Mouse (Mus musculus) forebrain, postnatal 0 days (tissue): Measurements from ENCODE around the gene H2al1d. TPM values are rescaled to one million over a fixed set of nuclear protein-coding genes. Genes with fewer than 3 reads are reported as not detected.
"Not testable (repeated sequence)": the region's sequence is repeated elsewhere in the genome, so short reads cannot be mapped to it uniquely, and the experiment has no call there.

Source experiments
- ATAC-seq: fragments of 200-750 bp; cut with Nextera tagmentation; 2 replicates; pipeline ENCODE4 v1.8.0; 2017; ENCODE audit warnings: mild to moderate bottlenecking, moderate library complexity
- DNase-seq: peaks from one replicate; pipeline ENCODE4 v3.0.0-alpha.2; 2015
- H3K27ac ChIP-seq: fragments of 300-500 bp; sonication (generic); 2 replicates; pipeline ENCODE4 v1.5.1; 2014; ENCODE audit warnings: low read depth, mild to moderate bottlenecking, antibody characterized with exemption, low read length, moderate library complexity, mixed read lengths
- H3K27me3 ChIP-seq: fragments of 300-500 bp; sonication (generic); 2 replicates; pipeline ENCODE4 v1.6.1; 2014; ENCODE audit warnings: mild to moderate bottlenecking, low read length, mixed read lengths; ENCODE audit not compliant: insufficient read depth
- H3K36me3 ChIP-seq: fragments of 300-500 bp; sonication (generic); 2 replicates; pipeline ENCODE4 v1.6.1; 2014; ENCODE audit warnings: mild to moderate bottlenecking, moderate library complexity; ENCODE audit not compliant: insufficient read depth
- H3K4me1 ChIP-seq: fragments of 300-500 bp; sonication (generic); 2 replicates; pipeline ENCODE4 v1.6.1; 2014; ENCODE audit warnings: antibody characterized with exemption; ENCODE audit not compliant: insufficient read depth
- H3K4me2 ChIP-seq: fragments of 300-500 bp; sonication (generic); 2 replicates; pipeline ENCODE4 v1.6.1; 2014; ENCODE audit warnings: low read depth, mild to moderate bottlenecking, moderate library complexity
- H3K4me3 ChIP-seq: fragments of 300-500 bp; sonication (generic); 2 replicates; pipeline ENCODE4 v1.5.1; 2014; ENCODE audit warnings: low read depth, low read length, mixed read lengths
- H3K9ac ChIP-seq: fragments of 300-500 bp; sonication (generic); 2 replicates; pipeline ENCODE4 v1.6.1; 2014; ENCODE audit warnings: mild to moderate bottlenecking
- H3K9me3 ChIP-seq: fragments of 300-500 bp; sonication (generic); 2 replicates; pipeline ENCODE4 v1.6.1; 2016; ENCODE audit warnings: low read length
- CTCF ChIP-seq: sonication (generic); IDR thresholded peaks from 2 replicates; pipeline ENCODE4 v1.5.1; 2016; ENCODE audit warnings: antibody characterized with exemption, control low read depth, low read depth
- WGBS: fragments of 180-500 bp; shearing (Covaris S2); extraction: QIAGEN DNeasy Blood & Tissue Kit; methylation state at CpG from one replicate; pipeline ENCODE4 v1.1.7; 2014; 5-methylcytosine and 5-hydroxymethylcytosine counted together
- polyA plus RNA-seq: library from polyadenylated mRNA; unstranded; fragments of >200 nt; fragmentation: Nextera tagmentation; extraction: Ambion mirVana; gene quantifications from 2 replicates; pipeline ENCODE4 v1.2.1, GENCODE M21; 2015
- total RNA-seq: library from RNA; depleted of rRNA; stranded (reverse); fragments of >200 nt; gene quantifications from 2 replicates; pipeline ENCODE4 v1.2.3, GENCODE M21; 2014

The H2al1d gene
- total and polyA plus RNA-seq, 2 experiments from 2014 or later = not detected

DNA sequence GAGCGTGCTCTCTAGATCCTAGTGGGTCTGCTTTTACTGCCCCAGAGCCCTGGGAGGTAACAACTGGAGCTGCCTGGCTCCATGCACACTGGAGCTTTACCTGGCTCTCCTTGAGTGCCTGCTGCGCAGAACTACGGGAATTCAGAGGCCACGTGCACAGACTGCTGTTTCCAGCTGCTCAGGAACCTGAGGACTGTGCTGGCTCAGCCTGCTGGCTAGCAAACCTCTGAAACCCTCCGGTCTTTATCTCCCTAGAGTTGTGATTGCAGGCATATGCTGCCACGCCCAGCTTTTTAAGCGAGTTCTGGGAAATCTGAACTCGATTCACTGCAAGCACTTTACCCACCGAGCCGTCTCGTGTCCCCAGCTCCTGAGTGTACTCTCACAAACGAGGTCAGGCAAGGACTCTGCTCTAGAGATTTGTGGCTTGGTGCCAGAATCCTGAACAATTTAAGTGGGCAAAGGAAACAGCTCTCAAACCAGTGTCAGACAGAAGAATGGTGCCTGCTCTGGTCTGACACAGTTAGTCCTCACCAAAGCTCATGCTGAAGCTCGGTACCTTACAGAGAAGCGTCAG lies 20.2 kb upstream of the H2al1d start:
- ATAC-seq = no peak
- no peak overlapping the region for H3K9ac ChIP-seq
- H3K9me3 ChIP-seq = no peaks in the 10 kb centered on the region
- no peaks in the 10 kb centered on the region for H3K36me3 ChIP-seq
- no peak overlapping the region for H3K4me2 ChIP-seq
- no peak overlapping the region for H3K27ac ChIP-seq
- DNase-seq = no peak
- TF ChIP-seq CTCF = no peak
- no peaks in the 10 kb centered on the region for H3K4me1 ChIP-seq
- H3K4me3 ChIP-seq = no peak overlapping the region
- 75% methylated on average over 14 of the region's 14 CpGs for WGBS
- H3K27me3 ChIP-seq = no peaks in the 10 kb centered on the region

DNA sequence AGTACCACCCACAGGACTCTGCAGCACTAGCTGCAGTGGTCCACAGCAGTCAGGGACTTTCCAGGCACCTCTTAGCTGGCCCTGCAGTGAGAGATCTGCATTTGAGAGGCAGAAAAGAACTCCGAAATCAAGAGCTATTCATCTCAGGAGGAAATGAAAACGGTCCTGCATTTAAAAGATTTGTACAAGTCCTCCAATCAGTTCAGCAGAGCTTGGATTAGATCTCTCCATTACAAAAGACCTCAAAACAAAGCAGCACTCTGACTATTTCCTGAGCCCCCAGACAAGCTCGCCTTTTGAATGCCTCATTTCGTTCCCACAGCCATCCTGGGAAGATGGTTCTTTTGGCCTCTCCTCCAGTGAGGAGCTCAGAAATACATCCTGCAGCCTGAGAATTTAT lies 19.4 kb upstream of the H2al1d start:
- Histone ChIP-seq H3K27me3 (no peaks in the 10 kb centered on the region), H3K4me1 (no peaks in the 10 kb centered on the region), H3K36me3 (no peaks in the 10 kb centered on the region), H3K9ac (no peak overlapping the region), H3K27ac (no peak overlapping the region), H3K4me2 (no peak overlapping the region), H3K4me3 (no peak overlapping the region), H3K9me3 (no peaks in the 10 kb centered on the region)
- DNase-seq = no peak
- no peak for TF ChIP-seq CTCF
- 41% methylated on average over 4 of the region's 4 CpGs for WGBS
- no peak for ATAC-seq

DNA sequence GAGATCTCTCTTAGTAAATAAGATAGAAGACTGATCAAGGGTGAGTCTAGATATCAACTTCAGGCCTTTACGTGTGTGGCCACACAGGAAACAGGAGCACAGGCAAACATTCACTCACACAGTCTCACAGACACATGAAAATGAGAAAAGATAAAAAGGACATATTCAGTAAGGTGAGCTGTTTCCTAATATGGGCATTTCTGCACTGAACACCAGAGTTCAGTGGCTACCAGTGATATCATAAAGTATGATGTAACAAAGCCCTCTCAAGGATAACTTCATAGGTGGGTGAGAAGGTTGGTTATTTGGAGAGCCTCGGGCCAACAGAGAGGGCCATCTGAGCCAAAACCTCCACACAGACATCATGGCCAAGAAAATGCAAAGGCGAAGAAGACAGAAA lies 9.7 kb upstream of the H2al1d start, which contains the start of gene H2al1a:
Gene H2al1a (plus strand): TSS at position 301 of the 400 bp plus-strand sequence.
- H3K27me3 ChIP-seq, H3K27ac ChIP-seq, H3K36me3 ChIP-seq, H3K4me1 ChIP-seq, H3K4me2 ChIP-seq, DNase-seq, H3K9me3 ChIP-seq, H3K4me3 ChIP-seq, ATAC-seq, H3K9ac ChIP-seq: not testable (repeated sequence)
- no CpG with 5 or more reads among the region's 3 CpGs for WGBS

DNA sequence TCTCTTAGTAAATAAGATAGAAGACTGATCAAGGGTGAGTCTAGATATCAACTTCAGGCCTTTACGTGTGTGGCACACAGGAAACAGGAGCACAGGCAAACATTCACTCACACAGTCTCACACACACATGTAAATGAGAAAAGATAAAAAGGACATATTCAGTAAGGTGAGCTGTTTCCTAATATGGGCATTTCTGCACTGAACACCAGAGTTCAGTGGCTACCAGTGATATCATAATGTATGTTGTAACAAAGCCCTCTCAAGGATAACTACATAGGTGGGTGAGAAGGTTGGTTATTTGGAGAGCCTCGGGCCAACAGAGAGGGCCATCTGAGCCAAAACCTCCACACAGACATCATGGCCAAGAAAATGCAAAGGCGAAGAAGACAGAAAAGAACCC lies 6.5 kb upstream of the H2al1d start, which contains the start of gene H2al1b:
Gene H2al1b (plus strand): TSS at position 301 of the 400 bp plus-strand sequence.
- not testable (repeated sequence) for H3K27ac ChIP-seq, H3K4me2 ChIP-seq, ATAC-seq, H3K4me3 ChIP-seq, H3K9me3 ChIP-seq, H3K4me1 ChIP-seq, H3K9ac ChIP-seq, DNase-seq, H3K36me3 ChIP-seq, H3K27me3 ChIP-seq
- WGBS = 90% methylated on average over 1 of the region's 3 CpGs

DNA sequence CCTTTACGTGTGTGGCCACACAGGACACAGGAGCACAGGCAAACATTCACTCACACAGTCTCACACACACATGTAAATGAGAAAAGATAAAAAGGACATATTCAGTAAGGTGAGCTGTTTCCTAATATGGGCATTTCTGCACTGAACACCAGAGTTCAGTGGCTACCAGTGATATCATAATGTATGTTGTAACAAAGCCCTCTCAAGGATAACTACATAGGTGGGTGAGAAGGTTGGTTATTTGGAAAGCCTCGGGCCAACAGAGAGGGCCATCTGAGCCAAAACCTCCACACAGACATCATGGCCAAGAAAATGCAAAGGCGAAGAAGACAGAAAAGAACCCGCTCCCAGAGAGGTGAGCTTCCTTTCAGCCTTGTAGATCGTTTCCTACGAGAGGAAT lies 3.3 kb upstream of the H2al1d start, which contains the start of gene H2al1c:
Gene H2al1c (plus strand): TSS at position 301 of the 400 bp plus-strand sequence.
- not testable (repeated sequence) for H3K4me3 ChIP-seq, H3K9ac ChIP-seq, H3K4me1 ChIP-seq, H3K36me3 ChIP-seq, ATAC-seq, H3K27me3 ChIP-seq, H3K9me3 ChIP-seq, H3K27ac ChIP-seq, H3K4me2 ChIP-seq, DNase-seq
- WGBS = 100% methylated on average over 1 of the region's 6 CpGs

DNA sequence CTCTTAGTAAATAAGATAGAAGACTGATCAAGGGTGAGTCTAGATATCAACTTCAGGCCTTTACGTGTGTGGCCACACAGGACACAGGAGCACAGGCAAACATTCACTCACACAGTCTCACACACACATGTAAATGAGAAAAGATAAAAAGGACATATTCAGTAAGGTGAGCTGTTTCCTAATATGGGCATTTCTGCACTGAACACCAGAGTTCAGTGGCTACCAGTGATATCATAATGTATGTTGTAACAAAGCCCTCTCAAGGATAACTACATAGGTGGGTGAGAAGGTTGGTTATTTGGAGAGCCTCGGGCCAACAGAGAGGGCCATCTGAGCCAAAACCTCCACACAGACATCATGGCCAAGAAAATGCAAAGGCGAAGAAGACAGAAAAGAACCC lies 3.0 kb downstream of the H2al1d start, which contains the start of gene H2al1e:
Gene H2al1e (plus strand): TSS at position 301 of the 400 bp plus-strand sequence.
- WGBS = no CpG with 5 or more reads among the region's 3 CpGs
- H3K9ac ChIP-seq, H3K27me3 ChIP-seq, H3K36me3 ChIP-seq, ATAC-seq, H3K27ac ChIP-seq, H3K9me3 ChIP-seq, H3K4me1 ChIP-seq, H3K4me2 ChIP-seq, DNase-seq, H3K4me3 ChIP-seq: not testable (repeated sequence)

DNA sequence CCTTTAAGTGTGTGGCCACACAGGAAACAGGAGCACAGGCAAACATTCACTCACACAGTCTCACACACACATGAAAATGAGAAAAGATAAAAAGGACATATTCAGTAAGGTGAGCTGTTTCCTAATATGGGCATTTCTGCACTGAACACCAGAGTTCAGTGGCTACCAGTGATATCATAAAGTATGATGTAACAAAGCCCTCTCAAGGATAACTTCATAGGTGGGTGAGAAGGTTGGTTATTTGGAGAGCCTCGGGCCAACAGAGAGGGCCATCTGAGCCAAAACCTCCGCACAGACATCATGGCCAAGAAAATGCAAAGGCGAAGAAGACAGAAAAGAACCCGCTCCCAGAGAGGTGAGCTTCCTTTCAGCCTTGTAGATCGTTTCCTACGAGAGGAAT lies 6.2 kb downstream of the H2al1d start, which contains the start of gene H2al1f:
Gene H2al1f (plus strand): TSS at position 301 of the 400 bp plus-strand sequence.
- not testable (repeated sequence) for H3K4me2 ChIP-seq, H3K4me3 ChIP-seq, H3K9me3 ChIP-seq, H3K4me1 ChIP-seq, ATAC-seq, H3K9ac ChIP-seq, DNase-seq, H3K36me3 ChIP-seq, H3K27me3 ChIP-seq, H3K27ac ChIP-seq
- WGBS = no CpG with 5 or more reads among the region's 6 CpGs

DNA sequence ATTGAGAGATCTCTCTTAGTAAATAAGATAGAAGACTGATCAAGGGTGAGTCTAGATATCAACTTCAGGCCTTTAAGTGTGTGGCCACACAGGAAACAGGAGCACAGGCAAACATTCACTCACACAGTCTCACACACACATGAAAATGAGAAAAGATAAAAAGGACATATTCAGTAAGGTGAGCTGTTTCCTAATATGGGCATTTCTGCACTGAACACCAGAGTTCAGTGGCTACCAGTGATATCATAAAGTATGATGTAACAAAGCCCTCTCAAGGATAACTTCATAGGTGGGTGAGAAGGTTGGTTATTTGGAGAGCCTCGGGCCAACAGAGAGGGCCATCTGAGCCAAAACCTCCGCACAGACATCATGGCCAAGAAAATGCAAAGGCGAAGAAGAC lies 9.3 kb downstream of the H2al1d start, which contains the start of gene H2al1g:
Gene H2al1g (plus strand): TSS at position 301 of the 400 bp plus-strand sequence.
- DNase-seq, H3K4me1 ChIP-seq, H3K36me3 ChIP-seq, H3K27me3 ChIP-seq, H3K4me3 ChIP-seq, ATAC-seq, H3K27ac ChIP-seq, H3K9me3 ChIP-seq, H3K9ac ChIP-seq, H3K4me2 ChIP-seq: not testable (repeated sequence)
- no CpG with 5 or more reads among the region's 3 CpGs for WGBS

DNA sequence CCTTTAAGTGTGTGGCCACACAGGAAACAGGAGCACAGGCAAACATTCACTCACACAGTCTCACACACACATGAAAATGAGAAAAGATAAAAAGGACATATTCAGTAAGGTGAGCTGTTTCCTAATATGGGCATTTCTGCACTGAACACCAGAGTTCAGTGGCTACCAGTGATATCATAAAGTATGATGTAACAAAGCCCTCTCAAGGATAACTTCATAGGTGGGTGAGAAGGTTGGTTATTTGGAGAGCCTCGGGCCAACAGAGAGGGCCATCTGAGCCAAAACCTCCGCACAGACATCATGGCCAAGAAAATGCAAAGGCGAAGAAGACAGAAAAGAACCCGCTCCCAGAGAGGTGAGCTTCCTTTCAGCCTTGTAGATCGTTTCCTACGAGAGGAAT lies 12.6 kb downstream of the H2al1d start, which contains the start of gene H2al1h:
Gene H2al1h (plus strand): TSS at position 301 of the 400 bp plus-strand sequence.
- not testable (repeated sequence) for ATAC-seq, H3K4me1 ChIP-seq, H3K36me3 ChIP-seq, H3K27ac ChIP-seq, H3K9me3 ChIP-seq, DNase-seq, H3K27me3 ChIP-seq, H3K4me2 ChIP-seq, H3K9ac ChIP-seq, H3K4me3 ChIP-seq
- WGBS = no CpG with 5 or more reads among the region's 6 CpGs

DNA sequence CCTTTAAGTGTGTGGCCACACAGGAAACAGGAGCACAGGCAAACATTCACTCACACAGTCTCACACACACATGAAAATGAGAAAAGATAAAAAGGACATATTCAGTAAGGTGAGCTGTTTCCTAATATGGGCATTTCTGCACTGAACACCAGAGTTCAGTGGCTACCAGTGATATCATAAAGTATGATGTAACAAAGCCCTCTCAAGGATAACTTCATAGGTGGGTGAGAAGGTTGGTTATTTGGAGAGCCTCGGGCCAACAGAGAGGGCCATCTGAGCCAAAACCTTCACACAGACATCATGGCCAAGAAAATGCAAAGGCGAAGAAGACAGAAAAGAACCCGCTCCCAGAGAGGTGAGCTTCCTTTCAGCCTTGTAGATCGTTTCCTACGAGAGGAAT lies 15.7 kb downstream of the H2al1d start, which contains the start of gene H2al1i:
Gene H2al1i (plus strand): TSS at position 301 of the 400 bp plus-strand sequence.
- not testable (repeated sequence) for H3K4me1 ChIP-seq, H3K9me3 ChIP-seq, H3K36me3 ChIP-seq, H3K9ac ChIP-seq, H3K4me2 ChIP-seq, DNase-seq, ATAC-seq, H3K27me3 ChIP-seq, H3K27ac ChIP-seq, H3K4me3 ChIP-seq
- 93% methylated on average over 3 of the region's 5 CpGs for WGBS
